Mouse (Mus musculus): ENCODE results near the gene Lce1l. TPM values are rescaled to one million over a fixed set of nuclear protein-coding genes. Genes with fewer than 3 reads are reported as not detected.

The Lce1l gene
- polyA plus RNA-seq, 1 experiment from 2014 or later = not detected

DNA sequence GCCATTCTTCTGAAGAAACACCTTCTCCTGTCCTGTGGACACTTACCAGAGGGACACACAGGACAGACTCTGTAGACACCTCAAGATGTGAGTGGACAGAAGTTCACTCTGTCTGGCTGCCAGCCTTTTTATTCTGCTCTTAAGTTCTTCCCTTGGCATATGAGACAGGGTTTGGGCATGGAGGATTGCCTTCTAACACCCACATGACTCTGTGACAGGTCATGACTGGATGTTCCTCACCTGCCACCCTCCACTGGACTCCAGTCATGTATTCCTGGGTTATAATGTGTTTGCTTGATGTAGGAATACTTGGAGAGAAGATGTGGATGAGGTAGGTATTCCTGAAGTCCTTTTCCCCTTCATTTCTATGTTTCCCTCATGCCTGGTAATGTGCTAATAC is 43.3 kb downstream of the Lce1l start, which contains the start of gene Lce1k:
Lce1k (minus strand) TSS at position 101 of the 400 bp plus-strand sequence.
- Histone ChIP-seq H3K27ac (ENCODE audit: low read depth) (no peak within 1 kb of the TSS), H3K27me3 (replicated peaks; ENCODE audit: control insufficient read depth, insufficient read depth, low read length) (no peaks in the 10 kb centered on the region), H3K36me3 (ENCODE audit: control insufficient read depth, insufficient read depth, low read length) (no peaks in the 10 kb centered on the region), H3K4me2 (ENCODE audit: low read length) (no peak within 1 kb of the TSS), H3K4me1 (replicated peaks; ENCODE audit: control insufficient read depth, insufficient read depth, low read length) (no peaks in the 10 kb centered on the region), H3K9me3 (ENCODE audit: control insufficient read depth, low read length) (no peaks in the 10 kb centered on the region), H3K9ac (ENCODE audit: low read length) (no peak within 1 kb of the TSS), H3K4me3 (ENCODE audit: low read depth, low read length) (no peak within 1 kb of the TSS)
- DNase-seq (ENCODE audit: low spot score) (no peak), ATAC-seq (replicated peaks; ENCODE audit: low FRiP score, low TSS enrichment, low read depth) (no peak)

Other genes with a start within 250 kb of the Lce1l start
- not detected in 2 replicates for gene 2210017I01Rik, start 243.8 kb downstream of the Lce1l start, polyA plus RNA-seq (2014; fragmentation: Nextera tagmentation; extraction: Ambion mirVana)
- gene Lce6a, start 229.6 kb downstream of the Lce1l start, polyA plus RNA-seq (2014; fragmentation: Nextera tagmentation; extraction: Ambion mirVana) = not detected in 2 replicates
- not detected in 2 replicates for gene Lce1a1, start 203.0 kb downstream of the Lce1l start, polyA plus RNA-seq (2014; fragmentation: Nextera tagmentation; extraction: Ambion mirVana)
- not detected in 2 replicates for gene Lce1b, start 194.4 kb downstream of the Lce1l start, polyA plus RNA-seq (2014; fragmentation: Nextera tagmentation; extraction: Ambion mirVana)
- not detected in 2 replicates for gene Lce1a2, start 181.0 kb downstream of the Lce1l start, polyA plus RNA-seq (2014; fragmentation: Nextera tagmentation; extraction: Ambion mirVana)
- not detected in 2 replicates for gene Lce1c, start 172.0 kb downstream of the Lce1l start, polyA plus RNA-seq (2014; fragmentation: Nextera tagmentation; extraction: Ambion mirVana)
- not detected in 2 replicates for gene Lce1d, start 164.1 kb downstream of the Lce1l start, polyA plus RNA-seq (2014; fragmentation: Nextera tagmentation; extraction: Ambion mirVana)
- gene Lce1e, start 142.2 kb downstream of the Lce1l start, polyA plus RNA-seq (2014; fragmentation: Nextera tagmentation; extraction: Ambion mirVana) = not detected in 2 replicates
- not detected in 2 replicates for gene Lce1f, start 130.9 kb downstream of the Lce1l start, polyA plus RNA-seq (2014; fragmentation: Nextera tagmentation; extraction: Ambion mirVana)
- gene Gm38119, start 112.2 kb downstream of the Lce1l start, polyA plus RNA-seq (2014; fragmentation: Nextera tagmentation; extraction: Ambion mirVana) = not detected in 2 replicates
- gene Lce1g, start 98.9 kb downstream of the Lce1l start, polyA plus RNA-seq (2014; fragmentation: Nextera tagmentation; extraction: Ambion mirVana) = not detected in 2 replicates
- gene Lce1h, start 86.2 kb downstream of the Lce1l start, polyA plus RNA-seq (2014; fragmentation: Nextera tagmentation; extraction: Ambion mirVana) = not detected in 2 replicates
- not detected in 2 replicates for gene Lce1i, start 72.4 kb downstream of the Lce1l start, polyA plus RNA-seq (2014; fragmentation: Nextera tagmentation; extraction: Ambion mirVana)
- gene Lce1j, start 60.8 kb downstream of the Lce1l start, polyA plus RNA-seq (2014; fragmentation: Nextera tagmentation; extraction: Ambion mirVana) = not detected in 2 replicates
- not detected in 2 replicates for gene Lce1k, start 43.4 kb downstream of the Lce1l start, polyA plus RNA-seq (2014; fragmentation: Nextera tagmentation; extraction: Ambion mirVana)
- not detected in 2 replicates for gene Kprp, start 24.0 kb downstream of the Lce1l start, polyA plus RNA-seq (2014; fragmentation: Nextera tagmentation; extraction: Ambion mirVana)
- not detected in 2 replicates for gene 2310050C09Rik, start 18.9 kb upstream of the Lce1l start, polyA plus RNA-seq (2014; fragmentation: Nextera tagmentation; extraction: Ambion mirVana)
- not detected in 2 replicates for gene Lce3a, start 74.9 kb upstream of the Lce1l start, polyA plus RNA-seq (2014; fragmentation: Nextera tagmentation; extraction: Ambion mirVana)
- gene Lce3b, start 81.7 kb upstream of the Lce1l start, polyA plus RNA-seq (2014; fragmentation: Nextera tagmentation; extraction: Ambion mirVana) = not detected in 2 replicates
- gene Lce3c, start 93.2 kb upstream of the Lce1l start, polyA plus RNA-seq (2014; fragmentation: Nextera tagmentation; extraction: Ambion mirVana) = 0.35 TPM in 1 of 2 replicates, not detected in the other
- not detected in 2 replicates for gene Lce3d, start 106.1 kb upstream of the Lce1l start, polyA plus RNA-seq (2014; fragmentation: Nextera tagmentation; extraction: Ambion mirVana)
- gene Lce3e, start 115.8 kb upstream of the Lce1l start, polyA plus RNA-seq (2014; fragmentation: Nextera tagmentation; extraction: Ambion mirVana) = not detected in 2 replicates
- gene Lce3f, start 140.9 kb upstream of the Lce1l start, polyA plus RNA-seq (2014; fragmentation: Nextera tagmentation; extraction: Ambion mirVana) = not detected in 2 replicates
- not detected in 2 replicates for gene Crct1, start 164.4 kb upstream of the Lce1l start, polyA plus RNA-seq (2014; fragmentation: Nextera tagmentation; extraction: Ambion mirVana)
- gene Lce1m, start 167.8 kb upstream of the Lce1l start, polyA plus RNA-seq (2014; fragmentation: Nextera tagmentation; extraction: Ambion mirVana) = not detected in 2 replicates
- gene Gm4858, start 217.5 kb upstream of the Lce1l start, polyA plus RNA-seq (2014; fragmentation: Nextera tagmentation; extraction: Ambion mirVana) = not detected in 2 replicates